Mouse (Mus musculus): ENCODE data around the gene Plekha8. TPM values are rescaled to one million over a fixed set of nuclear protein-coding genes. Genes with fewer than 3 reads are reported as not detected.

Plekha8 gene
- polyA plus RNA-seq, 1 experiment from 2014 or later: 20.1 TPM

- ATAC-seq (ENCODE audit: low FRiP score): no peak
- Histone ChIP-seq H3K27ac (no peak overlapping the region), H3K27me3 (no peaks in the 10 kb centered on the region), H3K4me3 (replicated peaks) (no peak overlapping the region), H3K36me3 (replicated peaks) (peaks cover 13% of the 10 kb centered on the region; the same call in 1 of the 2 replicates), H3K4me2 (no peak overlapping the region), H3K4me1 (no peaks in the 10 kb centered on the region), H3K9me3 (no peaks in the 10 kb centered on the region), H3K9ac (no peak overlapping the region)
- WGBS: 77% methylated on average over 4 of the region's 4 CpGs
Measured at GRCm38 (mm10) chr6:54606241-54606640, 11.3 kb downstream of the Plekha8 start.

DNA sequence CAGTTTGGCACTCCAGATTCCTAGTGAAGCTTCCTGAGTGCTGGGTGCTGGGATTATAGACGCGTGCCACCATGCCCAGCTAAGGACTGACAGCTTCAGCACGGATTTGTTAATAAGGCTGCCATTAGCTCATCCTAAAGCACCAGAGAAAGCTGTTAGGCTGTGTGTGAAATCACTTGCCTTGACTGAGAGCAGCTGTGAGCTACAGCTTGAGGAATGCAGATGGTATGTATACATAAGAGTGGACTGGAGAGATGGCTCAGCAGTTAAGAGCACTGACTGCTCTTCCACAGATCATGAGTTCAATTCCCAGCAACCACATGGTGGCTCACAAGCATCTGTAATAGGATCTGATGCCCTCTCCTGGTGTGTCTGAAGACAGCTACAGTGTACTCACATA, 22.5 kb downstream of the Plekha8 start:
- Histone ChIP-seq H3K9me3 (no peaks in the 10 kb centered on the region), H3K4me3 (replicated peaks) (no peak overlapping the region), H3K4me1 (no peaks in the 10 kb centered on the region), H3K4me2 (no peak overlapping the region), H3K27ac (no peak overlapping the region), H3K27me3 (no peaks in the 10 kb centered on the region), H3K36me3 (replicated peaks) (peaks cover 14% of the 10 kb centered on the region), H3K9ac (no peak overlapping the region)
- ATAC-seq (ENCODE audit: low FRiP score): no peak
- 65% methylated on average over 3 of the region's 3 CpGs for WGBS

DNA sequence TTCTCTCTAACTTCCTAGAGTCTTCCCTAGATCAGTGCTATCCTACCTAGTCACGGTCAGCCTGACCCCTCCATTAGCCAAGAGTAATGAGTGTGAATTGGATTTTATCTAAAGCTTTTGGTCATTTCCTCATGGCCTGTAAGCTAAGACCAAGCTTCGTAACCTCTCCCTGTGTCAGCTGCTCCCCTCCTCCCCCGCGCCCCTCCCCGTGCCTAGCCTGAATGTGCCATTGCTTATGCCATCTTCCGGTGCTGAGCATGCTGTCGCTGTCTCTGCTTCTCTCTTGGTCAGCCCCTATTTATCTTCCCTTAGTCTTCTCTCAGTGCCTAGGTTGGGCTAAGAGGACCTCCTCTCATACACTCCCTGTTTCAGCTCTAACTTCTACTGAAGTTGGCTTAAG, 24.6 kb downstream of the Plekha8 start:
- WGBS: 94% methylated on average over 7 of the region's 7 CpGs
- no peak overlapping the region for H3K9ac ChIP-seq
- peaks cover 28% of the 10 kb centered on the region for H3K36me3 ChIP-seq (replicated peaks)
- H3K27me3 ChIP-seq: no peaks in the 10 kb centered on the region
- no peak overlapping the region for H3K4me3 ChIP-seq (replicated peaks)
- no peaks in the 10 kb centered on the region for H3K4me1 ChIP-seq
- H3K27ac ChIP-seq: no peak overlapping the region
- H3K4me2 ChIP-seq: no peak overlapping the region
- no peak for ATAC-seq (ENCODE audit: low FRiP score)
- no peaks in the 10 kb centered on the region for H3K9me3 ChIP-seq

- H3K27me3 ChIP-seq: no peaks in the 10 kb centered on the region
Measured at GRCm38 (mm10) chr6:54620357-54620756, 25.4 kb downstream of the Plekha8 start.

GRCm38 (mm10) chr6:54628381-54628780, 33.5 kb downstream of the Plekha8 start:
- 91% methylated on average over 3 of the region's 3 CpGs for WGBS
- Histone ChIP-seq H3K27me3 (no peaks in the 10 kb centered on the region), H3K9me3 (no peaks in the 10 kb centered on the region), H3K4me2 (no peak overlapping the region), H3K4me1 (no peaks in the 10 kb centered on the region), H3K27ac (no peak overlapping the region), H3K9ac (no peak overlapping the region), H3K4me3 (replicated peaks) (no peak overlapping the region), H3K36me3 (replicated peaks) (peaks cover 47% of the 10 kb centered on the region)
- ATAC-seq (ENCODE audit: low FRiP score): no peak

More at GRCm38 (mm10) chr6:54620357-54620756, 25.4 kb downstream of the Plekha8 start:
- no peak overlapping the region for H3K27ac ChIP-seq
- no peak for ATAC-seq (ENCODE audit: low FRiP score)
- H3K4me2 ChIP-seq: no peak overlapping the region
- H3K9me3 ChIP-seq: no peaks in the 10 kb centered on the region
- H3K9ac ChIP-seq: no peak overlapping the region
- no peak overlapping the region for H3K4me3 ChIP-seq (replicated peaks)
- WGBS: 86% methylated on average over 4 of the region's 4 CpGs
- peaks cover 30% of the 10 kb centered on the region for H3K36me3 ChIP-seq (replicated peaks)
- H3K4me1 ChIP-seq: no peaks in the 10 kb centered on the region

DNA sequence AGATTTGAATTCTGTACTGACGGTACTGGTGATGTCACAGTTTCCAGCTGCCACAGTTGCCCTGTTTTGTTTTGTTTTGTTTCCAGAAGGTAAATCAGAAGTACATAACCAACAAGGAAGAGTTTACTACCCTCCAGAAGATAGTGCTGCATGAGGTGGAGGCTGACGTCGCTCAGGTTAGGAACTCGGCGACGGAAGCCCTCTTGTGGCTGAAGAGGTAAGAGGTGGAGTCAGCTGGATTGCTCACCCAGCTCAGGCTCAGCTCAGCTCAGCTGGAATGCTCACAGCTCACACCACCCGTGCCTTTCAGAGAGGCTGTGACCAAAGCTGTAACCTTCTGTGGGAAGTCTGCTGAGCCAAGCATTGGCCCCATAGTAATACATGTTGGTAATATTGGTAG, 34.8 kb downstream of the Plekha8 start:
- no peak overlapping the region for H3K4me3 ChIP-seq (replicated peaks)
- H3K36me3 ChIP-seq (replicated peaks): peaks cover 39% of the 10 kb centered on the region
- no peak for ATAC-seq (ENCODE audit: low FRiP score)
- H3K9me3 ChIP-seq: no peaks in the 10 kb centered on the region
- H3K27me3 ChIP-seq: no peaks in the 10 kb centered on the region
- no peak overlapping the region for H3K27ac ChIP-seq
- H3K4me2 ChIP-seq: no peak overlapping the region
- H3K9ac ChIP-seq: no peak overlapping the region
- H3K4me1 ChIP-seq: no peaks in the 10 kb centered on the region
- 34% methylated on average over 7 of the region's 7 CpGs for WGBS

GRCm38 (mm10) chr6:54631462-54631861, 36.6 kb downstream of the Plekha8 start:
- no peak overlapping the region for H3K4me3 ChIP-seq (replicated peaks)
- H3K4me2 ChIP-seq: no peak overlapping the region
- H3K9ac ChIP-seq: no peak overlapping the region
- H3K36me3 ChIP-seq (replicated peaks): peaks cover 34% of the 10 kb centered on the region
- no peak overlapping the region for H3K27ac ChIP-seq
- 63% methylated on average over 3 of the region's 3 CpGs for WGBS
- H3K9me3 ChIP-seq: no peaks in the 10 kb centered on the region
- no peaks in the 10 kb centered on the region for H3K4me1 ChIP-seq
- H3K27me3 ChIP-seq: no peaks in the 10 kb centered on the region
- ATAC-seq (ENCODE audit: low FRiP score): no peak

GRCm38 (mm10) chr6:54639877-54640276, 45.0 kb downstream of the Plekha8 start:
- Histone ChIP-seq H3K9ac (no peak overlapping the region), H3K4me1 (no peaks in the 10 kb centered on the region), H3K9me3 (no peaks in the 10 kb centered on the region), H3K27ac (no peak overlapping the region), H3K36me3 (replicated peaks) (peaks cover 8% of the 10 kb centered on the region; the same call in 1 of the 2 replicates), H3K27me3 (no peaks in the 10 kb centered on the region), H3K4me3 (replicated peaks) (no peak overlapping the region), H3K4me2 (no peak overlapping the region)
- 91% methylated on average over 3 of the region's 3 CpGs for WGBS
- no peak for ATAC-seq (ENCODE audit: low FRiP score)

DNA sequence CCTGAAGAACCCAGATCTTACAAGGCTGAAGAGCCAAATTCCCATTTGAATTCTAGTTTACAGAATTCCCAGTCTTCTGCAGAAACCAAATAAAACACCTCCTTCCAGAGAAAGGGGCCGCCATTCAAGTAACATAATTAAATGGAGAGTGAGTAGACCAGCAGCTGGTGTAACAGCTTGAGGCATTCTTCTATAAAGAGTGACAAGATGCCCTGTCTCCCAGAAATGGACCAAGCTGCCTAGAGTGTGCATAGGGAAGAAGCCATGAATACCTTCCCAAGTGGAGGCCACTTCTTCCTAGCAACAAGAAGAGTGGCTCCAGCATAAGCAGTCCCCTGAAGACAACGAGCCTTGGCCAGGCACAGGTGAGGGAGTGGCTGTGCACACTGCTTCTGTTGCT, 47.0 kb downstream of the Plekha8 start:
- Histone ChIP-seq H3K4me2 (no peak overlapping the region), H3K36me3 (replicated peaks) (peaks cover 4% of the 10 kb centered on the region; the same call in 1 of the 2 replicates), H3K9ac (no peak overlapping the region), H3K9me3 (no peaks in the 10 kb centered on the region), H3K27ac (no peak overlapping the region), H3K4me1 (no peaks in the 10 kb centered on the region), H3K4me3 (replicated peaks) (no peak overlapping the region), H3K27me3 (no peaks in the 10 kb centered on the region)
- WGBS: 86% methylated on average over 2 of the region's 2 CpGs
- ATAC-seq (ENCODE audit: low FRiP score): no peak

- Histone ChIP-seq H3K9ac (no peak overlapping the region), H3K27me3 (no peaks in the 10 kb centered on the region), H3K27ac (no peak overlapping the region), H3K9me3 (no peaks in the 10 kb centered on the region), H3K4me1 (no peaks in the 10 kb centered on the region), H3K4me3 (replicated peaks) (no peak overlapping the region), H3K36me3 (replicated peaks) (peaks cover 4% of the 10 kb centered on the region; the same call in 1 of the 2 replicates), H3K4me2 (no peak overlapping the region)
- no peak for ATAC-seq (ENCODE audit: low FRiP score)
- 89% methylated on average over 4 of the region's 4 CpGs for WGBS
Measured at GRCm38 (mm10) chr6:54643181-54643580, 48.3 kb downstream of the Plekha8 start.

- no peak overlapping the region for H3K9ac ChIP-seq
- H3K36me3 ChIP-seq (replicated peaks): no peaks in the 10 kb centered on the region
- H3K4me2 ChIP-seq: no peak overlapping the region
- H3K4me1 ChIP-seq: no peaks in the 10 kb centered on the region
- ATAC-seq (ENCODE audit: low FRiP score): no peak
- H3K4me3 ChIP-seq (replicated peaks): no peak overlapping the region
- H3K27me3 ChIP-seq: no peaks in the 10 kb centered on the region
- WGBS: 89% methylated on average over 11 of the region's 11 CpGs
- H3K9me3 ChIP-seq: no peaks in the 10 kb centered on the region
- no peak overlapping the region for H3K27ac ChIP-seq
Measured at GRCm38 (mm10) chr6:54655471-54656095, 60.7 kb downstream of the Plekha8 start.

- ATAC-seq (ENCODE audit: low FRiP score): no peak
- Histone ChIP-seq H3K36me3 (replicated peaks) (no peaks in the 10 kb centered on the region), H3K4me3 (replicated peaks) (no peak overlapping the region), H3K4me2 (no peak overlapping the region), H3K9me3 (no peaks in the 10 kb centered on the region), H3K4me1 (no peaks in the 10 kb centered on the region), H3K27ac (no peak overlapping the region), H3K9ac (no peak overlapping the region), H3K27me3 (no peaks in the 10 kb centered on the region)
- 88% methylated on average over 6 of the region's 6 CpGs for WGBS
Measured at GRCm38 (mm10) chr6:54657861-54658260, 63.0 kb downstream of the Plekha8 start.

GRCm38 (mm10) chr6:54669868-54670267, 75.0 kb downstream of the Plekha8 start:
- 90% methylated on average over 6 of the region's 6 CpGs for WGBS
- Histone ChIP-seq H3K4me2 (no peak overlapping the region), H3K27ac (no peak overlapping the region), H3K4me3 (replicated peaks) (no peak overlapping the region), H3K9me3 (0 out of 2 replicates have a peak, but pooled peaks cover 3% of the 10 kb centered on the region), H3K27me3 (no peaks in the 10 kb centered on the region), H3K36me3 (replicated peaks) (no peaks in the 10 kb centered on the region), H3K4me1 (no peaks in the 10 kb centered on the region), H3K9ac (no peak overlapping the region)
- no peak for ATAC-seq (ENCODE audit: low FRiP score)

Measured in forebrain, embryonic 12.5 days (tissue).